Mouse (Mus musculus): Measurements from ENCODE around the gene Fcrl5. TPM values are rescaled to one million over a fixed set of nuclear protein-coding genes. Genes with fewer than 3 reads are reported as not detected.

The Fcrl5 gene
- polyA plus RNA-seq (2015; fragmentation: Nextera tagmentation; extraction: Ambion mirVana) = not detected in 2 replicates

DNA sequence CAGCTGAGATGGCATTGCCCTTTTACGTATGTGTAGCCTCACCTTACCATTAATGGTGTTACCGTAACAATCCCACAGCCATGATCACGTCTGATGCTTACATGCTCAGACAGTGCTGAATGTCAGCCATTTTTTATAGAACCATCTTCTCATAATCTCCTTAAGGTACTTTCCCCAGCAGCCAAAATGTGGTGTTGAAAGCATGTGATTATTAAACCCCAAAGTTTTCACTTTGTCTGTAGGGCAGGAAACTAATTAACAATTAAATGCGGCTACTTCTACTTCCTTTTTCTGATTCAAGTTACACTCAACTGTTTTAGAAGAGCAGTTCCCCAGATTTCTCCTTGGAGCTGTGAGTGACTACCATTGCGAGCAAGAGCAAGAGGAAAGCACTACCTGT is at the start of gene Fcrl5:
Gene Fcrl5 (plus strand): TSS at position 295 of the 400 bp plus-strand sequence.
- Histone ChIP-seq H3K27ac (replicated peaks) (no peak within 1 kb of the TSS), H3K4me2 (no peak within 1 kb of the TSS), H3K4me1 (replicated peaks) (no peaks in the 10 kb centered on the region), H3K36me3 (replicated peaks) (no peaks in the 10 kb centered on the region), H3K9me3 (replicated peaks) (no peaks in the 10 kb centered on the region), H3K4me3 (replicated peaks) (no peak within 1 kb of the TSS), H3K9ac (no peak within 1 kb of the TSS), H3K27me3 (no peaks in the 10 kb centered on the region)
- WGBS (ENCODE audit: insufficient replicate concordance) = 67% methylated on average over 5 of the region's 5 CpGs
- ATAC-seq (ENCODE audit: insufficient read depth) = no peak

DNA sequence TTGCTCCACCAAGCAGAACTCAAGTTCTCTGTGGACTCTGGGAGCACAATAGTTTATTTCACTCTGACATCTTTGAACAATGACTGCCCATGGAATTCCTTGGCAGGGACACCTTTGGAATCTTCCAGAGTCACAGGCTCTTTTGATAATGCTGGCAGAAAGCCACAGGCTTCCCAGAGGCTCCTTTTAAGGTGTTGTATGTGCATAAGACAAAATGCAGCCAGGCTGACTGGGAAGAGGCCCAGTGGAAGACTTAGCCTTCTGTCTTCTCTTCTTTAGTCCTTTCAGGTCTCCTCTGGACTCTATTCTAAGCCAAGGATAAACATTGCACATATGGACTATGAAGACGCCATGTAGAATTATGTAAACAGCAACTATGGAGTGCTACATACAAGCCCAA is 44.6 kb upstream of the Fcrl5 start:
- H3K4me2 ChIP-seq = no peak overlapping the region
- no peak overlapping the region for H3K9ac ChIP-seq
- no peak for ATAC-seq (ENCODE audit: insufficient read depth)

DNA sequence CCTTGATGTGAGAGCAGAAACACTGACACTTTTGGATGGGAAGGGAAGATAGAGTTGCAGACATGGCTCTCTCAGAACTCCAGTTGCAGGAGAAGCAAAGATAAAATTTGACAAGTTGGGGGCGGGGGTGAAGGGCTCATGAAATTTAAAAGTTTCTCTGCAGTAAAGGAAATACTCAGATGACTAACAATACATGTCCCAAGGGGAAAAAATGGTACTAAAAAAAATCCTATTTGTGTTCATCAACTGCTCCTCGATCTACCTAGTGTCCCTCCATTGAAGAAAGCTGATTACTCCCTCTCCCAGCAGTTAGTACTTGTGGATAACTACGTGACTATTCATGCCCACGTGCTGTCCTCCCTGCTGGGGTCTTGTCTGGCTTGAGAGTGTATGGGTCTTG is 36.8 kb upstream of the Fcrl5 start:
- H3K27me3 ChIP-seq = no peaks in the 10 kb centered on the region
- WGBS (ENCODE audit: insufficient replicate concordance) = 44% methylated on average over 4 of the region's 4 CpGs

More for the DNA sequence above, 44.6 kb upstream of the Fcrl5 start:
- H3K27ac ChIP-seq (replicated peaks) = no peak overlapping the region
- no peak overlapping the region for H3K4me3 ChIP-seq (replicated peaks)
- H3K4me1 ChIP-seq (replicated peaks) = no peaks in the 10 kb centered on the region
- 52% methylated on average over 1 of the region's 1 CpGs for WGBS (ENCODE audit: insufficient replicate concordance)
- no peaks in the 10 kb centered on the region for H3K36me3 ChIP-seq (replicated peaks)
- no peaks in the 10 kb centered on the region for H3K9me3 ChIP-seq (replicated peaks)
- no peaks in the 10 kb centered on the region for H3K27me3 ChIP-seq

DNA sequence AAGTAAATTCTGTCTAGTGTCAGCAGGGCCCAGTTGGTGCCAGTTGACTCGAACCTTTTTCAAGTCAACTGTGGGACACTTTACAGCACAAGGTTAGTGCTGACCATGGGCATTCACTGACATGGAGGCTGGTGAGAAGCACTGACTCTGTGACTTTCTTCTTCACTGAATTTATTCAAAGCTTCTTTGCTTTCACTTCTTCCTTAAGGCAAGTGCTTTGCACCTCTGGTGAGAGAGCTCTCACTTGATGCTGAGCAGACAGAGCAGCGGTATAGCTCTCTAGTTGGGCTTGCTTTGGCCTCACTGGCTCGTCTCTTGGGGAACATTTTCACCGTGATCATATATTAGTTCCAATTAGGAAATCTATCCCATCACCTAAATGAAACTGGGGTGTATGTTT is 35.7 kb upstream of the Fcrl5 start:
- WGBS (ENCODE audit: insufficient replicate concordance) = 56% methylated on average over 4 of the region's 4 CpGs
- H3K4me1 ChIP-seq (replicated peaks) = no peaks in the 10 kb centered on the region
- no peak overlapping the region for H3K9ac ChIP-seq
- H3K4me2 ChIP-seq = no peak overlapping the region
- no peaks in the 10 kb centered on the region for H3K36me3 ChIP-seq (replicated peaks)
- no peaks in the 10 kb centered on the region for H3K9me3 ChIP-seq (replicated peaks)
- H3K27me3 ChIP-seq = no peaks in the 10 kb centered on the region
- H3K4me3 ChIP-seq (replicated peaks) = no peak overlapping the region
- no peak for ATAC-seq (ENCODE audit: insufficient read depth)
- H3K27ac ChIP-seq (replicated peaks) = no peak overlapping the region

More for the DNA sequence above, 36.8 kb upstream of the Fcrl5 start:
- no peak overlapping the region for H3K4me3 ChIP-seq (replicated peaks)
- no peaks in the 10 kb centered on the region for H3K9me3 ChIP-seq (replicated peaks)
- ATAC-seq (ENCODE audit: insufficient read depth) = no peak
- no peak overlapping the region for H3K9ac ChIP-seq
- H3K36me3 ChIP-seq (replicated peaks) = no peaks in the 10 kb centered on the region
- H3K4me1 ChIP-seq (replicated peaks) = no peaks in the 10 kb centered on the region
- H3K27ac ChIP-seq (replicated peaks) = no peak overlapping the region
- no peak overlapping the region for H3K4me2 ChIP-seq

DNA sequence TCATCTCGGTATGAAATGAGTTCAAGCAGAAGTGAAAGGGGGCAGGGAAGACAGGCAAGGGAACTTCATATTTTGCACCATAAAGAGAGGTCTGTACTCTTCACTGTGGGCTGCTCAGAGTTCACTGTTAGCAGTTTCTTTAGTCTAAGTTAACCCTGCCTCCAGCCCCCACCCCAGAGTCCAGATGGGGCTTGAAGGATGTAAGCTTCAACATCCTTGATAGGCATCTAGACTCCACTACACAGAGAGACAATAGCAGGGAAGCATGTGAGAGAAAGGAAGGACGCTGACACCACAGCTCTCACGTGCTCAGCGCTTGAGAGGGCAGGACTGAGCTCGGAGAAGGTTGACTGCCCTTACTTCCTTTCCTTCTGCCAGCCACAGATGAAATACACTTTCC is 34.3 kb upstream of the Fcrl5 start:
- H3K9me3 ChIP-seq (replicated peaks) = no peaks in the 10 kb centered on the region
- no peak overlapping the region for H3K4me3 ChIP-seq (replicated peaks)
- H3K27me3 ChIP-seq = no peaks in the 10 kb centered on the region
- no peaks in the 10 kb centered on the region for H3K4me1 ChIP-seq (replicated peaks)
- H3K9ac ChIP-seq = no peak overlapping the region
- H3K36me3 ChIP-seq (replicated peaks) = no peaks in the 10 kb centered on the region
- peak overlapping the region; percentile 21; the same call in 1 of the 2 replicates for H3K27ac ChIP-seq (replicated peaks)
- WGBS (ENCODE audit: insufficient replicate concordance) = 19% methylated on average over 5 of the region's 5 CpGs
- ATAC-seq (ENCODE audit: insufficient read depth) = 0 out of 2 replicates have a peak, but pooled peaks have one; percentile 9
- H3K4me2 ChIP-seq = no peak overlapping the region

DNA sequence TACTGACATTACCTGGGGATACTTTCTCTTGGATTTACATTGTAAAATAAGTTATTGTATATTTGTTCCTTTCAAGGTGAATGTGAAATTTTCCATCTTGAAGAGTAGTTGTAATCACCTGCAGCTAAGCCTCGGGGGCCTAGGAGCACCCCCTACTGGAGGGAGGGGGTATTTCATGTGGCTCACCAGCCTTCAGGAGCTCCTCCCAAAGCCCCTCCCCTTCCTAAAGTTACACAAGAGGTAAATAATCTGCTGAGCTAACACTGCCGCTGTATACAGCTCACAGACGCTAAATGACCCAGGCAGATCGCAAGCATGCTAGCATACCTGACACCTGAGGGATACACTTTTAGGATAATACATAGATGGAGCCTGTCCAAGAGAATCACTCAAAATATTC is 27.4 kb upstream of the Fcrl5 start:
- 5% methylated on average over 4 of the region's 4 CpGs for WGBS (ENCODE audit: insufficient replicate concordance)
- Histone ChIP-seq H3K9me3 (replicated peaks) (no peaks in the 10 kb centered on the region), H3K4me3 (replicated peaks) (no peak overlapping the region), H3K4me2 (no peak overlapping the region), H3K9ac (no peak overlapping the region), H3K36me3 (replicated peaks) (no peaks in the 10 kb centered on the region), H3K4me1 (replicated peaks) (no peaks in the 10 kb centered on the region), H3K27ac (replicated peaks) (no peak overlapping the region), H3K27me3 (no peaks in the 10 kb centered on the region)
- no peak for ATAC-seq (ENCODE audit: insufficient read depth)

DNA sequence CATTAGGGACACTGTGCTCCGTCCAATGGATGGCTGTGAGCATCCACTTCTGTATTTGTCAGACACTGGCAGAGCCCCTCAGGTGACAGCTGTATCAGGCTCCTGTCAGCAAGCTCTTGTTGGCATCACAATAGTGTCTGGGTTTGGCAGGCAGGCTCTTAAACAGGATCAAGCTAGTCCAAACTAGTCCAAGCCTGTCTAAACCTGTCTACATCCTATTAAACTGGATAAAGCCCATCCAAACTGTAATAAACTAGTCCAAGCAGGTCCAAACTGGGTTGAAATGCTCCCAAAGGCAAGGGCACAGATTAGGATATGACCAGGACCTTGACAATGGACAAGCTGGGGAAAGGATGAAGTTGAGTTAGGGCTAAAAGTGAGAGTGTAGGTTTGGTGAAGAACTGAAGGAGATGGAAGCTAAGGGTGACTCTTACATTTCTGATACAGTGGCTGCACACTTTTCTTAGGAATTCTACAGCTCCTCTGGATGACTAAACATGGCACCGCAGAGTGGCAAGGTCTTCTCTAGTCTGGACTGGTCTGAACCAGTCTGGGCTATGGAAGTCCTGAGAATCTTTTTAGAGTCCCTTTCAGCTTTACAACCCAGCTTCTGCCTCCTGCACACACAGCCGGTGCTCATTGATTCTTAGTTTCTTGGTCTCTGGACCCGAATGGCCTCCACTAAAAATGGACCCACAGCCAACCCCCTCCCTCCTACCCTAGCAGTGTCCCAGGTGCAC is 26.2 kb upstream of the Fcrl5 start:
- H3K4me1 ChIP-seq (replicated peaks) = no peaks in the 10 kb centered on the region
- no peaks in the 10 kb centered on the region for H3K27me3 ChIP-seq
- no peak overlapping the region for H3K4me2 ChIP-seq
- WGBS (ENCODE audit: insufficient replicate concordance) = 59% methylated on average over 4 of the region's 4 CpGs
- H3K9me3 ChIP-seq (replicated peaks) = no peaks in the 10 kb centered on the region
- no peak overlapping the region for H3K9ac ChIP-seq
- no peak overlapping the region for H3K27ac ChIP-seq (replicated peaks)
- no peak overlapping the region for H3K4me3 ChIP-seq (replicated peaks)
- ATAC-seq (ENCODE audit: insufficient read depth) = no peak
- no peaks in the 10 kb centered on the region for H3K36me3 ChIP-seq (replicated peaks)

DNA sequence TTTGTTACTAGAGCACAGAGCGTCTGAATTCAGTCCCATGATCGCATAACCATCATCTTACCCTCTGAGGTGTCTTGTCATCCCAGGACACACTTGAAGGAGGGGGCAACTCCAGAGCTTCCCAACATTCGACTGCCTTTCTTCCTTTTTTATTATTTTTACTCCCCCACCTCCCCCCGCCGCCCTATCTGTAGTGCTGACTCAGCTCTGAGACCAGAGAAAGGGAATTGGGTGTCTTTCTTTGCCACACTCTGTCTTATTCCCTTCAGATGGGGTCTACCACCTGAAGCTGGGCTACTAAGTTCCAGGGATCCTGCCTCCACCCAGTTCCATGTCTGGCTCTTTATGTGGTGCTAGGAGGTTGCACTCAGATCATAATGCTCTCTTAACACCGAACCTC is 25.0 kb upstream of the Fcrl5 start:
- no peaks in the 10 kb centered on the region for H3K9me3 ChIP-seq (replicated peaks)
- ATAC-seq (ENCODE audit: insufficient read depth) = no peak
- no peaks in the 10 kb centered on the region for H3K36me3 ChIP-seq (replicated peaks)
- no peak overlapping the region for H3K4me3 ChIP-seq (replicated peaks)
- WGBS (ENCODE audit: insufficient replicate concordance) = 63% methylated on average over 6 of the region's 6 CpGs
- no peak overlapping the region for H3K4me2 ChIP-seq
- no peak overlapping the region for H3K27ac ChIP-seq (replicated peaks)
- H3K4me1 ChIP-seq (replicated peaks) = no peaks in the 10 kb centered on the region
- no peaks in the 10 kb centered on the region for H3K27me3 ChIP-seq
- no peak overlapping the region for H3K9ac ChIP-seq

DNA sequence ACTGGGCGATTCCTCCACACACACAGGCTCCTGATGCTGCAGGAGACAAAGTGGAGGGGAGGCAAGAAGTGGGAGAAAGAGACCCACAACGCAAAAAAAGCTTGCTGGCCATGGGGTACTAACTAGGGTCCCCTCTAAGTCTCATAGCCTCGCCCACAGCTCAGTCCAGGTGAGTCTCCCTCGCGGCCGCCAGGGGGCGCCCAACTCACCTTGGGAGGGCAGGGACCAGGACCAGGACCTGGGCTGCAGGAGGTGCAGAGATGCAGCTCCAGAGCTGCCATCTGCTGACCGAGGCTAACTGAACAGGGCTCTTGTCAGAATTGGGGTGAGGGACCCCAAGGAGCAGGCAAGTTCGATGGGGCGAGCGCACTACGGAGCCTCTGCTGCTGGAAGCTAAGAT is 24.4 kb upstream of the Fcrl5 start:
- no peak overlapping the region for H3K27ac ChIP-seq (replicated peaks)
- 17% methylated on average over 12 of the region's 12 CpGs for WGBS (ENCODE audit: insufficient replicate concordance)
- ATAC-seq (ENCODE audit: insufficient read depth) = no peak
- H3K9ac ChIP-seq = no peak overlapping the region
- no peak overlapping the region for H3K4me3 ChIP-seq (replicated peaks)
- H3K36me3 ChIP-seq (replicated peaks) = no peaks in the 10 kb centered on the region
- H3K4me2 ChIP-seq = no peak overlapping the region
- no peaks in the 10 kb centered on the region for H3K9me3 ChIP-seq (replicated peaks)
- H3K4me1 ChIP-seq (replicated peaks) = no peaks in the 10 kb centered on the region
- no peaks in the 10 kb centered on the region for H3K27me3 ChIP-seq

DNA sequence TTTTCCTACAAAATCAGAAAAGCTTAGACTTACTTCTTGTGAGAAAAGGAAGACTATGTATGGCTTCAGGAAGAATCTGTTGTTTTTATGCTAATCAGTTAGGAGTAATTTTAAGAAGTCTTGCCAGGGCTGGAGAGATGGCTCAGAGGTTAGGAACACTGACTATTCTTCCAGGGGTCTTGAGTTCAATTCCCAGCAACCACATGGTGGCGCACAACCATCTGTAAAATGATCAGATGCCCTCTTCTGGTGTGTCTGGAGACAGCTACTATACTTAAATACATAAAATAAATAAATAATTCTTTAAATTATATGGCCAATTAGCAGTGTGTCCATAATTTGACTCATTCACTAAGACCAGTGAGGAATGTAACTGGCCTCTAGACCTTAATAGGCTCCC is 14.9 kb upstream of the Fcrl5 start:
- no peaks in the 10 kb centered on the region for H3K36me3 ChIP-seq (replicated peaks)
- WGBS (ENCODE audit: insufficient replicate concordance) = 43% methylated on average over 1 of the region's 1 CpGs
- H3K4me2 ChIP-seq = no peak overlapping the region
- no peaks in the 10 kb centered on the region for H3K27me3 ChIP-seq
- no peak for ATAC-seq (ENCODE audit: insufficient read depth)
- H3K9me3 ChIP-seq (replicated peaks) = no peaks in the 10 kb centered on the region
- H3K27ac ChIP-seq (replicated peaks) = no peak overlapping the region
- H3K9ac ChIP-seq = no peak overlapping the region
- H3K4me3 ChIP-seq (replicated peaks) = no peak overlapping the region
- no peaks in the 10 kb centered on the region for H3K4me1 ChIP-seq (replicated peaks)

DNA sequence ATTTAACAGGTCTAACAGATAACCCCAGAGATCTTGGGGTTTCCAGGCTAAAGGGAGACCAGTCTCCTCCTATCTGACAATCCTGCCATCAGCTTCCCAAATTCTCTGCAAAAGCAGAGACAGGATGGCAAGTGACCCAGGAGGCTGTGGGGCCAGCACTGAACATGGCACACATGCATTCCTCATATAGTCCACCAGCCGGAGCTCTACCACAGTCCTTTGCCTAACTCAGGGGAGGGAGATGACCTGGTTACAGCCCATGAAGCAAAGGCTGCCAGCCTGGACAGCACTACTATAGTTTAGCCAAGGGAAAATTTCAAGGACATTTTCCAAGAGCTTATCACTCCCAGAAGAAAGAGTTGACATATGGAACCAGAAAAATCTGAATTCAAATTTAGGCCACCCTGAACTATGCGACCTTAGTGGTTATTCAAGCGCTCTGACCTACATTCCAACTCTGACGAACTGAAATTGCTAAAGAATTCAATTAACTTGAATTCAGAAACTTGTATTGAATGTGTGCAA is 13.1 kb upstream of the Fcrl5 start:
- WGBS (ENCODE audit: insufficient replicate concordance) = 66% methylated on average over 4 of the region's 4 CpGs
- Histone ChIP-seq H3K27me3 (no peaks in the 10 kb centered on the region), H3K9ac (no peak overlapping the region), H3K9me3 (replicated peaks) (no peaks in the 10 kb centered on the region), H3K4me3 (replicated peaks) (no peak overlapping the region), H3K27ac (replicated peaks) (no peak overlapping the region), H3K4me1 (replicated peaks) (no peaks in the 10 kb centered on the region), H3K36me3 (replicated peaks) (no peaks in the 10 kb centered on the region), H3K4me2 (no peak overlapping the region)
- ATAC-seq (ENCODE audit: insufficient read depth) = no peak

DNA sequence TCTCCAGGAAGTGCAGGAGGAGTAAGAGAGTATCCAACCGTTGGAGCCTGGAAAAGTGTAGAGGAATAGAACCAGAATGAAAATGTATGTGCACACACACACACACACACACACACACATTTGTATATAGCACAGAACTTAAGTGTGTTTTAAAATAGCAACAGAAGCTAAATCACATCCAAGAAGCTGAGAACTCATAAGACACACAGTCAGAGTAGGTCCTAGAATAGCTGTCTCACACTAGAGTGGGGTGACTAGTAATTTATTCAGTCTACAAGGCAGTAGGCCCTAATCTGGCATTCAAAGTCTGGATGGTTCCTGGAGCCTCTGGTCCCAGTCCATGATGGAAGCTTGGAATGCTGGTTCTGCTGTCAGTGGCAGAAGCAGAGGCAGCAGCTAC is 5.0 kb downstream of the Fcrl5 start:
- H3K36me3 ChIP-seq (replicated peaks) = no peaks in the 10 kb centered on the region
- 49% methylated on average over 1 of the region's 1 CpGs for WGBS (ENCODE audit: insufficient replicate concordance)

More for the DNA sequence above, 5.0 kb downstream of the Fcrl5 start:
- ATAC-seq (ENCODE audit: insufficient read depth) = no peak
- H3K4me1 ChIP-seq (replicated peaks) = no peaks in the 10 kb centered on the region
- H3K27me3 ChIP-seq = no peaks in the 10 kb centered on the region
- H3K9me3 ChIP-seq (replicated peaks) = no peaks in the 10 kb centered on the region
- H3K4me2 ChIP-seq = no peak overlapping the region
- H3K9ac ChIP-seq = no peak overlapping the region
- H3K4me3 ChIP-seq (replicated peaks) = no peak overlapping the region
- no peak overlapping the region for H3K27ac ChIP-seq (replicated peaks)
